Comparison of ENCODE assay signal across 1 mouse cellular context in the genomic region with DNA sequence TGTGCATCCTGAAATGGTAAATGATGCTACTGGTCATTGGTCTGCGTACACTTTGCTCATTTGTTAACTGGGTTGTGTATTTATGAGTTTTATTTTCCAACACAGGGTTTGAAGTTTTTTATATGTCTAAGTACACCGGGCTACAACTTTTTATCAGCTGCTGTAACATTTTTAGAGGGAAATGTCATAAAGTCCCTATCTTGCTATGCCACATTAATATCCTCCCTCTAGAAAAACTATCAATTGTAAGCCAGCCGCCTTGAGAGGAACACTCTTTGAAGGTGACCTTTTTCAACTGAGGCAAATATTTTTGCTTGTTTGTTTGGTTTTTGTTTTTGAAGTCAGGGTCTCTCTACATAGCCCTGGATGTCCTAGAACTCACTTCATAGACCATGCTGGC.
A peak's percentile ranks its signal among the peaks of the same experiment; 100 is the strongest.
TF ChIP-seq lines count a peak whose summit lies in the region.

No protein-coding gene starts in this region.

TF ChIP-seq in MEL, 35 proteins besides CTCF, POLR2A, EP300 and RAD21:
- TF ChIP-seq ZC3H11A (IDR thresholded peaks at IDR 0.05; ENCODE audit: low read depth, low read length) (no peak), POLR2AphosphoS2 (IDR thresholded peaks at IDR 0.05; ENCODE audit: low read length) (no peak), ETS1 (IDR thresholded peaks at IDR 0.05; ENCODE audit: low read depth, low read length) (peak; percentile 62), TAL1 (IDR thresholded peaks at IDR 0.05; ENCODE audit: low read length) (peak; percentile 65), USF2 (IDR thresholded peaks at IDR 0.05; ENCODE audit: borderline replicate concordance in 1 of 2, insufficient read depth in 1 of 2, low read depth in 1 of 2, low read length in 2 of 2) (no peak), JUND (IDR thresholded peaks at IDR 0.05; ENCODE audit: low read depth, low read length) (no peak), ZKSCAN1 (IDR thresholded peaks at IDR 0.05; ENCODE audit: low read depth, low read length) (no peak), CHD1 (IDR thresholded peaks at IDR 0.05; ENCODE audit: low read depth, low read length) (no peak), TCF12 (IDR thresholded peaks at IDR 0.05; ENCODE audit: low read depth, low read length) (peak; percentile 89), UBTF (IDR thresholded peaks at IDR 0.05; ENCODE audit: borderline replicate concordance, insufficient read depth, low read depth, low read length) (no peak), GATA1 (IDR thresholded peaks at IDR 0.05; ENCODE audit: low read depth, low read length) (peak; percentile 86), SMC3 (IDR thresholded peaks at IDR 0.05; ENCODE audit: low read depth, low read length) (no peak), CHD2 (IDR thresholded peaks at IDR 0.05; ENCODE audit: low read length) (no peak), MYC (IDR thresholded peaks at IDR 0.05; ENCODE audit: low read depth, low read length) (no peak), ZMIZ1 (IDR thresholded peaks at IDR 0.05; ENCODE audit: low read depth, low read length) (no peak), BHLHE40 (IDR thresholded peaks at IDR 0.05; ENCODE audit: borderline replicate concordance, low read depth, low read length) (no peak), MXI1 (IDR thresholded peaks at IDR 0.05; ENCODE audit: low read depth, low read length) (no peak), ZNF384 (IDR thresholded peaks at IDR 0.05; ENCODE audit: low read depth, low read length) (0 out of 2 replicates have a peak, but pooled peaks have one; percentile 6), MAFK (IDR thresholded peaks at IDR 0.05; ENCODE audit: borderline replicate concordance, low read depth, low read length) (no peak), POLR2AphosphoS5 (IDR thresholded peaks at IDR 0.05; ENCODE audit: borderline replicate concordance, low read depth, low read length) (no peak), MEF2A (IDR thresholded peaks at IDR 0.05; ENCODE audit: extremely low read depth, insufficient replicate concordance, low read depth, low read length, poor library complexity, severe bottlenecking) (no peak)
